In genomic region chr11:24245390-24245789, GRCm38 (mm10) we compare ENCODE assay signal across 26 mouse cellular contexts.
DNase-seq lines count a peak whose midpoint lies in the region; ATAC-seq and TF ChIP-seq lines count a peak whose summit lies in the region.
"Had no signal": no experiment of that assay in that cellular context is flagged by ENCODE, and none has a peak within 500 bp of the region (broad histone marks: within the 10 kb centered on the region; RNA-seq: fewer than 3 reads in every experiment).

No protein-coding gene starts in this region.

- H3K9me3 ChIP-seq in CH12.LX (replicated peaks; ENCODE audit: low read length) = peaks cover 4% of the 10 kb centered on the region
- no peaks in the 10 kb centered on the region for H3K9me3 ChIP-seq in limb, embryonic 10.5 days (replicated peaks)
- no peaks in the 10 kb centered on the region for H3K9me3 ChIP-seq in limb, embryonic 15.5 days
- H3K9me3 ChIP-seq in heart, embryonic 10.5 days = no peaks in the 10 kb centered on the region
- H3K9me3 ChIP-seq: embryonic facial prominence, embryonic 13.5 days; embryonic facial prominence, embryonic 15.5 days; forebrain, embryonic 12.5 days; forebrain, embryonic 15.5 days had no signal

- H3K79me2 ChIP-seq in CH12.LX (replicated peaks; ENCODE audit: control insufficient read depth, extremely low read depth, insufficient read depth, poor library complexity, severe bottlenecking) = no peaks in the 10 kb centered on the region

- TF ChIP-seq POLR2A in spleen, adult 2 months (IDR thresholded peaks at IDR 0.05; ENCODE audit: low read depth, low read length) = no peak
- TF ChIP-seq POLR2A in CH12.LX (IDR thresholded peaks at IDR 0.05; ENCODE audit: low read depth, low read length) = no peak

- no peak overlapping the region for H3K4me3 ChIP-seq in spleen, adult 2 months (ENCODE audit: extremely low read depth, insufficient read depth, insufficient read length)
- H3K4me3 ChIP-seq in CH12.LX (replicated peaks in 1 of 3; ENCODE audit: low read depth in 2 of 3, low read length in 2 of 3, poor library complexity in 1 of 3) = no peak overlapping the region
- no peak overlapping the region for H3K4me3 ChIP-seq in limb, embryonic 10.5 days
- H3K4me3 ChIP-seq in limb, embryonic 15.5 days = no peak overlapping the region
- no peak overlapping the region for H3K4me3 ChIP-seq in heart, embryonic 10.5 days
- H3K4me3 ChIP-seq: embryonic facial prominence, embryonic 13.5 days; embryonic facial prominence, embryonic 15.5 days; erythroblast, embryonic 14.5 days; forebrain, embryonic 10.5 days; forebrain, embryonic 12.5 days; forebrain, embryonic 15.5 days had no signal

- no peaks in the 10 kb centered on the region for H3K36me3 ChIP-seq in spleen, adult 2 months (ENCODE audit: control insufficient read depth, insufficient read depth, low read length)
- H3K36me3 ChIP-seq in CH12.LX (replicated peaks in 1 of 2; ENCODE audit: control insufficient read depth in 1 of 2, insufficient read depth in 1 of 2, low read length in 1 of 2) = no peaks in the 10 kb centered on the region
- H3K36me3 ChIP-seq in limb, embryonic 10.5 days = no peaks in the 10 kb centered on the region
- no peaks in the 10 kb centered on the region for H3K36me3 ChIP-seq in limb, embryonic 15.5 days
- H3K36me3 ChIP-seq in heart, embryonic 10.5 days = no peaks in the 10 kb centered on the region
- H3K36me3 ChIP-seq: embryonic facial prominence, embryonic 13.5 days; embryonic facial prominence, embryonic 15.5 days; forebrain, embryonic 10.5 days; forebrain, embryonic 12.5 days; forebrain, embryonic 15.5 days; G1E had no signal

- H3K4me1 ChIP-seq in spleen, adult 2 months (ENCODE audit: control insufficient read depth, insufficient read depth, insufficient read length) = peaks cover 38% of the 10 kb centered on the region; the same call in 1 of the 2 replicates
- peaks cover 34 to 95% of the 10 kb centered on the region in 2 experiments for H3K4me1 ChIP-seq in CH12.LX (ENCODE audit: control insufficient read depth in 1 of 2, insufficient read depth in 2 of 2)
- peaks cover 55% of the 10 kb centered on the region for H3K4me1 ChIP-seq in limb, embryonic 10.5 days
- peaks cover 21% of the 10 kb centered on the region for H3K4me1 ChIP-seq in limb, embryonic 15.5 days
- H3K4me1 ChIP-seq in heart, embryonic 10.5 days = peaks cover 24% of the 10 kb centered on the region
- H3K4me1 ChIP-seq: embryonic facial prominence, embryonic 15.5 days had no signal

- H3K27me3 ChIP-seq in spleen, adult 2 months (ENCODE audit: control insufficient read depth, insufficient read depth, low read length) = no peaks in the 10 kb centered on the region
- H3K27me3 ChIP-seq in CH12.LX (replicated peaks) = no peaks in the 10 kb centered on the region
- no peaks in the 10 kb centered on the region for H3K27me3 ChIP-seq in limb, embryonic 10.5 days (ENCODE audit: low read depth, poor library complexity, severe bottlenecking)
- no peaks in the 10 kb centered on the region for H3K27me3 ChIP-seq in limb, embryonic 15.5 days
- peaks cover 6% of the 10 kb centered on the region; the same call in 1 of the 2 replicates for H3K27me3 ChIP-seq in heart, embryonic 10.5 days (ENCODE audit: insufficient read depth, poor library complexity, severe bottlenecking)
- H3K27me3 ChIP-seq: embryonic facial prominence, embryonic 13.5 days; embryonic facial prominence, embryonic 15.5 days; forebrain, embryonic 12.5 days; forebrain, embryonic 15.5 days had no signal

- peak in 1 of 2 experiments; percentile 49 for DNase-seq in spleen, adult 2 months (ENCODE audit: low read depth in 1 of 2, low spot score in 2 of 2)
- DNase-seq in spleen, adult 12 weeks (ENCODE audit: low spot score) = no peak
- no peak for DNase-seq in CH12.LX (ENCODE audit: extremely low read depth)
- no peak for DNase-seq in limb, embryonic 10.5 days (ENCODE audit: low spot score)
- no peak for DNase-seq in MN1 (ENCODE audit: low spot score)
- DNase-seq in frontal cortex, postnatal 36 days (ENCODE audit: low spot score in 2 of 2) = no peak
- DNase-seq in heart, embryonic 10.5 days (ENCODE audit: low spot score) = no peak
- DNase-seq: adrenal gland, adult 2 months; adrenal gland, postnatal 10 days; adrenal gland, postnatal 25 days; cerebellum, adult 11 months; cerebellum, adult 18-20 months; cerebellum, adult 8-10 months; cerebellum, adult 9-11 months; cerebellum, postnatal 14 days; cerebellum, postnatal 36 days; embryo, embryonic 11 days; forebrain, postnatal 0 days had no signal

- in situ Hi-C loops in CH12.LX (cut with MboI; ENCODE audit: low pct_ligation_motif_present, low pct_unique_long_range_greater_than_20kb, low sequenced_read_pairs) = loop anchor here (10.0 kb wide), 1 partner anchor 161 kb away; no protein-coding TSS in a partner anchor

- no peak overlapping the region for H3K9ac ChIP-seq in CH12.LX (ENCODE audit: insufficient read depth, low read depth)
- no peak overlapping the region for H3K9ac ChIP-seq in limb, embryonic 15.5 days
- H3K9ac ChIP-seq: embryonic facial prominence, embryonic 13.5 days; embryonic facial prominence, embryonic 15.5 days; forebrain, embryonic 12.5 days; forebrain, embryonic 15.5 days; forebrain, postnatal 0 days had no signal

- TF ChIP-seq RAD21 in CH12.LX (IDR thresholded peaks at IDR 0.05; ENCODE audit: low read depth, low read length) = no peak; the same call in 1 of the 2 replicates

- peak overlapping the region; percentile 87 for H3K27ac ChIP-seq in spleen, adult 2 months (ENCODE audit: insufficient read depth, low read length)
- no peak overlapping the region for H3K27ac ChIP-seq in CH12.LX (ENCODE audit: insufficient read depth, low read depth)
- H3K27ac ChIP-seq in limb, embryonic 10.5 days = peak overlapping the region; percentile 12; the same call in 1 of the 2 replicates
- H3K27ac ChIP-seq in limb, embryonic 15.5 days = peak overlapping the region; percentile 67
- H3K27ac ChIP-seq in heart, embryonic 10.5 days = no peak overlapping the region
- H3K27ac ChIP-seq: embryonic facial prominence, embryonic 13.5 days; embryonic facial prominence, embryonic 15.5 days; forebrain, embryonic 10.5 days; forebrain, embryonic 12.5 days; forebrain, embryonic 15.5 days had no signal

- no peak for ATAC-seq in limb, embryonic 15.5 days (ENCODE audit: insufficient number of reproducible peaks, low FRiP score, low TSS enrichment, low read depth)
- ATAC-seq: forebrain, embryonic 15.5 days; forebrain, postnatal 0 days had no signal

- peak; percentile 71 for TF ChIP-seq EP300 in CH12.LX (IDR thresholded peaks at IDR 0.05; ENCODE audit: low read length)

- no peak for TF ChIP-seq CTCF in spleen, adult 2 months (IDR thresholded peaks at IDR 0.05; ENCODE audit: extremely low read depth, insufficient read depth, insufficient read length, insufficient replicate concordance)
- no peak for TF ChIP-seq CTCF in CH12.LX (conservative IDR thresholded peaks at IDR 0.05 in 1 of 2, IDR thresholded peaks at IDR 0.05 in 1 of 2; ENCODE audit: low read depth in 2 of 2, low read length in 2 of 2)

- 40% methylated on average over 4 of the region's 4 CpGs for WGBS in spleen, adult 2 months
- 72% methylated on average over 4 of the region's 4 CpGs for WGBS in limb, embryonic 10.5 days
- 47% methylated on average over 4 of the region's 4 CpGs for WGBS in limb, embryonic 15.5 days
- 84% methylated on average over 4 of the region's 4 CpGs for WGBS in heart, embryonic 10.5 days

- H3K4me2 ChIP-seq in CH12.LX (ENCODE audit: insufficient read depth, low read depth, poor library complexity, severe bottlenecking) = no peak overlapping the region
- no peak overlapping the region for H3K4me2 ChIP-seq in limb, embryonic 15.5 days
- H3K4me2 ChIP-seq: embryonic facial prominence, embryonic 13.5 days; embryonic facial prominence, embryonic 15.5 days; forebrain, embryonic 12.5 days; forebrain, embryonic 15.5 days had no signal

- dilution Hi-C loops in CH12.LX (cut with MboI; ENCODE audit: extremely low pct_ligation_motif_present, extremely low pct_unique_long_range_greater_than_20kb, low sequenced_read_pairs) = no loop called here

TF ChIP-seq in CH12.LX, 34 proteins besides CTCF, POLR2A, EP300 and RAD21 (continues in another document):
- TF ChIP-seq PAX5 (IDR thresholded peaks at IDR 0.05; ENCODE audit: low read length) = no peak
- TF ChIP-seq ELF1 (IDR thresholded peaks at IDR 0.05; ENCODE audit: low read depth, low read length) = no peak
- TF ChIP-seq CHD2 (IDR thresholded peaks at IDR 0.05; ENCODE audit: low read length) = no peak
- TF ChIP-seq ZNF384 (IDR thresholded peaks at IDR 0.05; ENCODE audit: low read depth, low read length) = no peak
- no peak for TF ChIP-seq RCOR1 (conservative IDR thresholded peaks at IDR 0.05; ENCODE audit: low read depth, low read length)
- no peak for TF ChIP-seq KAT2A (IDR thresholded peaks at IDR 0.05; ENCODE audit: insufficient replicate concordance, low read length)
- TF ChIP-seq USF2 (conservative IDR thresholded peaks at IDR 0.05; ENCODE audit: low read depth, low read length) = no peak
- no peak for TF ChIP-seq USF1 (IDR thresholded peaks at IDR 0.05; ENCODE audit: low read depth, low read length)
- peak; percentile 39 for TF ChIP-seq ETS1 (conservative IDR thresholded peaks at IDR 0.05; ENCODE audit: low read depth, low read length)
- no peak for TF ChIP-seq BHLHE40 (IDR thresholded peaks at IDR 0.05; ENCODE audit: low read depth, low read length)
- no peak for TF ChIP-seq MAFK (IDR thresholded peaks at IDR 0.05; ENCODE audit: insufficient replicate concordance, low read length)
- no peak for TF ChIP-seq CHD1 (IDR thresholded peaks at IDR 0.05; ENCODE audit: low read depth, low read length)
- TF ChIP-seq ZMIZ1 (IDR thresholded peaks at IDR 0.05; ENCODE audit: low read depth, low read length) = no peak
- 0 out of 2 replicates have a peak, but pooled peaks have one; percentile 53 for TF ChIP-seq SIN3A (IDR thresholded peaks at IDR 0.05; ENCODE audit: low read length)
- TF ChIP-seq HCFC1 (IDR thresholded peaks at IDR 0.05; ENCODE audit: low read depth, low read length) = no peak
- TF ChIP-seq NRF1 (IDR thresholded peaks at IDR 0.05; ENCODE audit: low read depth, low read length) = no peak
- no peak for TF ChIP-seq GABPA (IDR thresholded peaks at IDR 0.05; ENCODE audit: insufficient replicate concordance, low read depth, low read length)
- no peak; the same call in 1 of the 2 replicates for TF ChIP-seq SMC3 (IDR thresholded peaks at IDR 0.05; ENCODE audit: low read depth, low read length)
- TF ChIP-seq MAX (IDR thresholded peaks at IDR 0.05; ENCODE audit: low read length) = 0 out of 2 replicates have a peak, but pooled peaks have one; percentile 12
- no peak for TF ChIP-seq IRF4 (IDR thresholded peaks at IDR 0.05; ENCODE audit: low read depth, low read length)
- TF ChIP-seq POLR2AphosphoS2 (IDR thresholded peaks at IDR 0.05; ENCODE audit: low read depth, low read length) = no peak
- TF ChIP-seq NELFE (IDR thresholded peaks at IDR 0.05; ENCODE audit: low read depth, low read length) = no peak
- no peak for TF ChIP-seq JUN (IDR thresholded peaks at IDR 0.05; ENCODE audit: insufficient read depth, low read depth, low read length)
- TF ChIP-seq ZC3H11A (IDR thresholded peaks at IDR 0.05; ENCODE audit: low read depth, low read length) = no peak

Comparison
In these comparisons a context has a peak if more than half of its experiments do, and no peak if none do; other contexts are left out.
1. H3K27ac ChIP-seq: peak in spleen, adult 2 months (single experiment), limb, embryonic 10.5 days (single experiment) and limb, embryonic 15.5 days (single experiment); none in CH12.LX (single experiment) and heart, embryonic 10.5 days (single experiment).